Mouse (Mus musculus): ENCODE measurements around the gene U90926.
A peak's percentile ranks its signal among the peaks of the same experiment; 100 is the strongest.

U90926 gene

GRCm38 (mm10) chr5:92215308-92215707 lies at the start of gene U90926:
U90926 (minus strand) TSS chr5:92215408.
- no peak for DNase-seq (ENCODE audit: low spot score in 2 of 2)

- DNase-seq (ENCODE audit: low spot score in 2 of 2): no peak
Observed at GRCm38 (mm10) chr5:92263761-92264359, 48.7 kb upstream of the U90926 start.

GRCm38 (mm10) chr5:92262646-92263045 lies 47.4 kb upstream of the U90926 start:
- no peak for DNase-seq (ENCODE audit: low spot score in 2 of 2)

- DNase-seq (ENCODE audit: low spot score in 2 of 2): no peak
Observed at GRCm38 (mm10) chr5:92256218-92256617, 41.0 kb upstream of the U90926 start, which contains the start of gene Ppef2. Ppef2 (minus strand) TSS chr5:92256278.

- DNase-seq (ENCODE audit: low spot score in 2 of 2): no peak
Observed at GRCm38 (mm10) chr5:92254476-92254875, 39.3 kb upstream of the U90926 start.

GRCm38 (mm10) chr5:92252797-92253343 lies 37.7 kb upstream of the U90926 start:
- no peak for DNase-seq (ENCODE audit: low spot score in 2 of 2)

GRCm38 (mm10) chr5:92252031-92252430 lies 36.8 kb upstream of the U90926 start:
- DNase-seq (ENCODE audit: low spot score in 2 of 2): no peak

- DNase-seq (ENCODE audit: low spot score in 2 of 2): no peak
Observed at GRCm38 (mm10) chr5:92248614-92249013, 33.4 kb upstream of the U90926 start.

- no peak for DNase-seq (ENCODE audit: low spot score in 2 of 2)
Observed at GRCm38 (mm10) chr5:92245483-92245882, 30.3 kb upstream of the U90926 start.

- DNase-seq (ENCODE audit: low spot score in 2 of 2): no peak
Observed at GRCm38 (mm10) chr5:92244900-92245299, 29.7 kb upstream of the U90926 start.

- no peak for DNase-seq (ENCODE audit: low spot score in 2 of 2)
Observed at GRCm38 (mm10) chr5:92240769-92241168, 25.6 kb upstream of the U90926 start.

GRCm38 (mm10) chr5:92239333-92240232 lies 24.4 kb upstream of the U90926 start:
- peak in 1 of 2 experiments; percentile 38 for DNase-seq (ENCODE audit: low spot score in 2 of 2)

- no peak for DNase-seq (ENCODE audit: low spot score in 2 of 2)
Observed at GRCm38 (mm10) chr5:92234939-92235557, 19.8 kb upstream of the U90926 start.

GRCm38 (mm10) chr5:92233366-92233765 lies 18.2 kb upstream of the U90926 start:
- DNase-seq (ENCODE audit: low spot score in 2 of 2): no peak

GRCm38 (mm10) chr5:92231836-92232235 lies 16.6 kb upstream of the U90926 start:
- DNase-seq (ENCODE audit: low spot score in 2 of 2): no peak

GRCm38 (mm10) chr5:92230306-92230705 lies 15.1 kb upstream of the U90926 start:
- DNase-seq (ENCODE audit: low spot score in 2 of 2): no peak

- DNase-seq (ENCODE audit: low spot score in 2 of 2): no peak
Observed at GRCm38 (mm10) chr5:92229514-92229913, 14.3 kb upstream of the U90926 start.

- no peak for DNase-seq (ENCODE audit: low spot score in 2 of 2)
Observed at GRCm38 (mm10) chr5:92228776-92229175, 13.6 kb upstream of the U90926 start.

GRCm38 (mm10) chr5:92227782-92228181 lies 12.6 kb upstream of the U90926 start:
- DNase-seq (ENCODE audit: low spot score in 2 of 2): no peak

- DNase-seq (ENCODE audit: low spot score in 2 of 2): no peak
Observed at GRCm38 (mm10) chr5:92220287-92220902, 5.2 kb upstream of the U90926 start.

- DNase-seq (ENCODE audit: low spot score in 2 of 2): no peak
Observed at GRCm38 (mm10) chr5:92219826-92220225, 4.6 kb upstream of the U90926 start.

All from spleen, postnatal 10 days (tissue).